Mouse (Mus musculus) hindbrain, embryonic 15.5 days (tissue): ENCODE data around the gene Gpa33. TPM values are rescaled to one million over a fixed set of nuclear protein-coding genes. Genes with fewer than 3 reads are reported as not detected.

ENCODE experiments used
- ATAC-seq: fragments of 200-750 bp; cut with Nextera tagmentation; 2 replicates; pipeline ENCODE4 v1.8.0; 2017; ENCODE audit warnings: low read depth, moderate number of reproducible peaks, moderate TSS enrichment; ENCODE audit not compliant: low FRiP score
- H3K27ac ChIP-seq: fragments of 300-500 bp; sonication (generic); replicated peaks from 2 replicates; pipeline ENCODE4 v1.5.1; 2015; ENCODE audit warnings: mild to moderate bottlenecking, inconsistent platforms
- H3K27me3 ChIP-seq: fragments of 300-500 bp; sonication (generic); 2 replicates; pipeline ENCODE4 v1.6.1; 2015; ENCODE audit warnings: control low read depth, inconsistent platforms
- H3K36me3 ChIP-seq: fragments of 300-500 bp; sonication (generic); 2 replicates; pipeline ENCODE4 v1.6.1; 2015; ENCODE audit warnings: control low read depth, inconsistent platforms
- H3K4me1 ChIP-seq: fragments of 300-500 bp; sonication (generic); replicated peaks from 2 replicates; pipeline ENCODE4 v1.6.1; 2015; ENCODE audit warnings: control low read depth, inconsistent platforms
- H3K4me2 ChIP-seq: fragments of 300-500 bp; sonication (generic); 2 replicates; pipeline ENCODE4 v1.6.1; 2015; ENCODE audit warnings: moderate library complexity, mild to moderate bottlenecking, inconsistent platforms
- H3K4me3 ChIP-seq: fragments of 300-500 bp; sonication (generic); 2 replicates; pipeline ENCODE4 v1.5.1; 2015; ENCODE audit warnings: mild to moderate bottlenecking, inconsistent platforms
- H3K9ac ChIP-seq: fragments of 300-500 bp; sonication (generic); 2 replicates; pipeline ENCODE4 v1.6.1; 2015; ENCODE audit warnings: inconsistent platforms
- H3K9me3 ChIP-seq: fragments of 300-500 bp; sonication (generic); 2 replicates; pipeline ENCODE4 v1.6.1; 2016; ENCODE audit warnings: control low read depth, inconsistent platforms
- WGBS: fragments of 180-500 bp; shearing (Covaris S2); methylation state at CpG from one replicate; pipeline ENCODE4 v1.1.7; 2015; 5-methylcytosine and 5-hydroxymethylcytosine counted together
- polyA plus RNA-seq: library from polyadenylated mRNA; unstranded; fragments of >200 nt; fragmentation: Nextera tagmentation; extraction: Ambion mirVana; gene quantifications from 2 replicates; pipeline ENCODE4 v1.2.1, GENCODE M21; 2015

The Gpa33 gene
- polyA plus RNA-seq, 1 experiment from 2014 or later = not detected

DNA sequence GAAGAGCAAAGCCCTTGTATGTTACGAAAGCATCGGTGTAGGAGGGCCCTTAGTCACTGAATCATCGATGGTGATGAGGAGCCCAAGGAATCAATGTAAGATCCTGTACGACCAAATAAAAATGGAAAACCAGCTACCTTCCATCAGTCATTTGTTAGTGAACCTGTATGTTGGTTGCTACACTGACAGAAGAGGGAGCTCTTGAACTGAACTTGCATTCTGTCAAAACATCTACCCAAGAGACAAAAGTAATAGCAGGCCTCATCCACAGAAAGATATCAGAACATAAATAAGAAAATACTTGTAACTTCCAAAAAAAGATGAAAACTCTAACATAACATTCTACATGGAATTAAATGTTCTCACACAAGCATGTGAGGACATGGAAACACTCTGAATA is 84.1 kb downstream of the Gpa33 start:
- Histone ChIP-seq H3K4me3 (no peak overlapping the region), H3K4me2 (no peak overlapping the region), H3K9me3 (no peaks in the 10 kb centered on the region), H3K4me1 (no peaks in the 10 kb centered on the region), H3K27me3 (no peaks in the 10 kb centered on the region), H3K9ac (no peak overlapping the region), H3K36me3 (no peaks in the 10 kb centered on the region), H3K27ac (no peak overlapping the region)
- no peak for ATAC-seq
- 84% methylated on average over 4 of the region's 4 CpGs for WGBS

Other genes starting within 250 kb of the Gpa33 start
- 16.6 and 17.3 TPM in 2 replicates for gene Pou2f1, start 127.6 kb upstream of the Gpa33 start, polyA plus RNA-seq
- gene Dusp27, start 2.3 kb upstream of the Gpa33 start, polyA plus RNA-seq = 1.2 and 1.5 TPM in 2 replicates
- gene Mael, start 108.5 kb downstream of the Gpa33 start, polyA plus RNA-seq = 0.22 and 0.43 TPM in 2 replicates
- 4.1 and 4.9 TPM in 2 replicates for gene Ildr2, start 123.9 kb downstream of the Gpa33 start, polyA plus RNA-seq
- 71.4 and 79.7 TPM in 2 replicates for gene Tada1, start 248.9 kb downstream of the Gpa33 start, polyA plus RNA-seq